Mouse (Mus musculus) kidney, embryonic 16.5 days (tissue): ENCODE results near the gene Micu1. TPM values are rescaled to one million over a fixed set of nuclear protein-coding genes. Genes with fewer than 3 reads are reported as not detected.

Experiments
- ATAC-seq: fragments of 200-750 bp; cut with Nextera tagmentation; 2 replicates; pipeline ENCODE4 v1.8.0; 2017; ENCODE audit warnings: moderate TSS enrichment; ENCODE audit not compliant: low FRiP score, low TSS enrichment
- H3K27ac ChIP-seq: fragments of 300-500 bp; sonication (generic); 2 replicates; pipeline ENCODE4 v1.5.1; 2014; ENCODE audit warnings: low read length
- H3K27me3 ChIP-seq: fragments of 300-500 bp; sonication (generic); 2 replicates; pipeline ENCODE4 v1.6.1; 2014; ENCODE audit warnings: low read length, control low read depth, mixed read lengths; ENCODE audit not compliant: insufficient read depth
- H3K36me3 ChIP-seq: fragments of 300-500 bp; sonication (generic); 2 replicates; pipeline ENCODE4 v1.6.1; 2014; ENCODE audit warnings: low read length, control low read depth, mixed read lengths; ENCODE audit not compliant: insufficient read depth
- H3K4me1 ChIP-seq: fragments of 300-500 bp; sonication (generic); 2 replicates; pipeline ENCODE4 v1.6.1; 2014; ENCODE audit warnings: low read length, control low read depth, mixed read lengths; ENCODE audit not compliant: insufficient read depth
- H3K4me2 ChIP-seq: fragments of 300-500 bp; sonication (generic); replicated peaks from 2 replicates; pipeline ENCODE4 v1.6.1; 2014; ENCODE audit warnings: low read depth, low read length
- H3K4me3 ChIP-seq: fragments of 300-500 bp; sonication (generic); 2 replicates; pipeline ENCODE4 v1.5.1; 2014; ENCODE audit warnings: mild to moderate bottlenecking, low read length
- H3K9ac ChIP-seq: fragments of 300-500 bp; sonication (generic); replicated peaks from 2 replicates; pipeline ENCODE4 v1.6.1; 2014; ENCODE audit warnings: low read length
- H3K9me3 ChIP-seq: fragments of 300-500 bp; sonication (generic); 2 replicates; pipeline ENCODE4 v1.6.1; 2016; ENCODE audit warnings: low read length, control low read depth
- WGBS: fragments of 180-500 bp; shearing (Covaris S2); extraction: QIAGEN DNeasy Blood & Tissue Kit; methylation state at CpG from one replicate; pipeline ENCODE4 v1.1.7; 2014; 5-methylcytosine and 5-hydroxymethylcytosine counted together
- polyA plus RNA-seq: library from polyadenylated mRNA; unstranded; fragments of >200 nt; fragmentation: Nextera tagmentation; extraction: Ambion mirVana; gene quantifications from 2 replicates; pipeline ENCODE4 v1.2.1, GENCODE M21; 2015

The Micu1 gene
- polyA plus RNA-seq, 1 experiment from 2014 or later: 86.2 TPM

DNA sequence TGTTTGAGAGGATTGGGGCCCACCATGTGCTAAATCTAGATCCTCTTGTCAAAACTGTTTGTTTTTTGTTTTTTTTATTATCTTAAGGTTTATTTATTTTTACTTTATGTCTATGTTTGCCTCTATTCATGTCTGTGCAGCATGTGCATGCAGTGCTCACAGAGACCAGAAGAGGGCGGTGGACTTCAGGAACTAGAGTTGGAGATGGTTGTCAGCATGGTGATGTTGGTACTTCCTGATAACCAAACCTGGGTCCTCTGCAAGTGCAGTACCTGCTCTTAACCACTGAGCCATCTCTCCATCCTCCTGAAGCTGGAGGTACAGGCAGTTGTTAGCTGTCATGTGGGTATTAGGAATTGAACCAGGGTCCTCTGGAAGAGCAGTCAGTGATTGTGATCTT, 8.0 kb downstream of the Micu1 start:
- H3K27me3 ChIP-seq: no peaks in the 10 kb centered on the region
- H3K9ac ChIP-seq: no peak overlapping the region
- H3K4me3 ChIP-seq: no peak overlapping the region
- H3K4me2 ChIP-seq: no peak overlapping the region
- no peak overlapping the region for H3K27ac ChIP-seq
- peaks cover 13% of the 10 kb centered on the region for H3K36me3 ChIP-seq
- WGBS: 100% methylated on average over 1 of the region's 1 CpGs
- ATAC-seq: no peak
- H3K4me1 ChIP-seq: no peaks in the 10 kb centered on the region
- H3K9me3 ChIP-seq: peaks cover 3% of the 10 kb centered on the region; the same call in 1 of the 2 replicates

DNA sequence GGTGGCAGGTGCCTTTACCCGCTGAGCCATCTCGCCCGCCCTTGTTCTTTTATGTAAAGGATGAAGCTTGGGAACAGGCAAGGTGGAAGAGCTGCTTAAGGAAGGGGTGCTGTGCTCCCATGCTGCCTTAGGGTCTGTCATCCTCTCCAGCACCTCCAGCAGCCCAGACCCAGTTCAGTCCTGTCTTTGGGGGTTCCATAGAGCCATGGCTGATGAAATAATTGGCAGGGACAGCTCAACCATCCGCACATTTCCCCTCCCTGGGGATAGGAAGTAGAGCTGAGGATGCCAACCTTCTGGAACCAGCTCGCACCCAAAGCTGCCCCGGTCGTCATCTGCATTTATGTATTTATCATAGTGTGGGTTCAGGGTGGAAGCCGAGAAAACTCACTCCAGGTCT, 9.8 kb downstream of the Micu1 start:
- Histone ChIP-seq H3K4me2 (no peak overlapping the region), H3K9ac (no peak overlapping the region), H3K27ac (no peak overlapping the region), H3K4me1 (no peaks in the 10 kb centered on the region), H3K36me3 (peaks cover 13% of the 10 kb centered on the region), H3K9me3 (no peaks in the 10 kb centered on the region), H3K27me3 (no peaks in the 10 kb centered on the region), H3K4me3 (no peak overlapping the region)
- ATAC-seq: no peak
- WGBS: 92% methylated on average over 8 of the region's 8 CpGs

- Histone ChIP-seq H3K9ac (no peak overlapping the region), H3K4me1 (peaks cover 33% of the 10 kb centered on the region), H3K9me3 (no peaks in the 10 kb centered on the region), H3K36me3 (no peaks in the 10 kb centered on the region), H3K27ac (no peak overlapping the region), H3K4me3 (no peak overlapping the region), H3K27me3 (no peaks in the 10 kb centered on the region), H3K4me2 (no peak overlapping the region)
- WGBS: 35% methylated on average over 7 of the region's 7 CpGs
- no peak for ATAC-seq
Measured at GRCm38 (mm10) chr10:59720017-59720416, 17.7 kb downstream of the Micu1 start.

- H3K9me3 ChIP-seq: no peaks in the 10 kb centered on the region
- 44% methylated on average over 4 of the region's 4 CpGs for WGBS
- peaks cover 37% of the 10 kb centered on the region for H3K4me1 ChIP-seq
- no peaks in the 10 kb centered on the region for H3K36me3 ChIP-seq
- no peak for ATAC-seq
- H3K4me3 ChIP-seq: no peak overlapping the region
- H3K27ac ChIP-seq: no peak overlapping the region
- H3K27me3 ChIP-seq: no peaks in the 10 kb centered on the region
- H3K4me2 ChIP-seq: no peak overlapping the region
- H3K9ac ChIP-seq: peak overlapping the region; percentile 23; the same call in 1 of the 2 replicates
Measured at GRCm38 (mm10) chr10:59721555-59721954, 19.3 kb downstream of the Micu1 start.

DNA sequence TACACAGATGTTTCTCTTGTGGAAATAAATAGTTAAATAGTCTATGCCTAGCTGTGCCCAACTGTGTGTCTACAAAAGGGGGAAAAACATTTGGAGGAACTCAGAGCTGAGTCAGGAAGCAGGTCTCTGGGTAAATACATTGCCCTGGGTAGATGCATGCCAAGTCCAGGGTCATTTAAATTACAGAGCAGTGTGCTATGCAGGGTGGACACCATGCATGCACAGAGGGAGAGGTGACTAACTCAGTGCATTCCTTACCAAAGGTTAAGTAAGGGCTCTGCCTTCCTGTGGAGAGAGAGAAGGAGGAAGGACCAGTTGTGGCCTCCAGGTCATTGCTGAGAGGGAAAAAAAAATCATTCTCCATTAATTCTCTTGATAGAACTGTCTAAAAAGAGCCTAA, 22.4 kb downstream of the Micu1 start:
- peaks cover 44% of the 10 kb centered on the region for H3K4me1 ChIP-seq
- H3K36me3 ChIP-seq: no peaks in the 10 kb centered on the region; the same call in 1 of the 2 replicates
- H3K27ac ChIP-seq: no peak overlapping the region
- H3K27me3 ChIP-seq: no peaks in the 10 kb centered on the region
- H3K4me2 ChIP-seq: no peak overlapping the region
- no peak overlapping the region for H3K4me3 ChIP-seq
- no peak overlapping the region for H3K9ac ChIP-seq
- no peaks in the 10 kb centered on the region for H3K9me3 ChIP-seq
- ATAC-seq: peak; percentile 74

DNA sequence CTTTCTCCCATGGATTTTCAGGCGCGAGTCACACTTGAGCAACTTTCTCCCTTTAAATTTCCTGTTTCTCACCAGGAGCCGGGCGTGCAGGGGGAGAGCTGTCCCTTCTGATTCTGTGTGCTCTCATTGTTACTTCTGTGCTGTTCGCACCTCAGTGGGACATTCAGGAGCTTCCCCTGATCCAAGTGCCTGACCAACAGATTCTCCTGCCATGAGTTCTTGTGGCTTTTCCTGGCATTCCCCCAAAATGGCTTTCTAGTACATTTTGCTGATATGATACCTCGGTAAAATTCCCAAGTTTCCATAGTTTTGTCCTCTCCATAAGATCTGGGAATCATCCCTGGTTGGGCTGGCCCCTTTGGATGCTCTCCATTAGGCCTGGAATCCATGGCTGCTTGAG, 25.0 kb downstream of the Micu1 start:
- no peaks in the 10 kb centered on the region; the same call in 1 of the 2 replicates for H3K36me3 ChIP-seq
- no peak overlapping the region for H3K27ac ChIP-seq
- no peak overlapping the region for H3K4me2 ChIP-seq
- no peak overlapping the region for H3K4me3 ChIP-seq
- H3K9ac ChIP-seq: no peak overlapping the region
- no peaks in the 10 kb centered on the region for H3K9me3 ChIP-seq
- no peaks in the 10 kb centered on the region for H3K27me3 ChIP-seq
- 38% methylated on average over 6 of the region's 6 CpGs for WGBS
- H3K4me1 ChIP-seq: peaks cover 21% of the 10 kb centered on the region
- ATAC-seq: no peak

DNA sequence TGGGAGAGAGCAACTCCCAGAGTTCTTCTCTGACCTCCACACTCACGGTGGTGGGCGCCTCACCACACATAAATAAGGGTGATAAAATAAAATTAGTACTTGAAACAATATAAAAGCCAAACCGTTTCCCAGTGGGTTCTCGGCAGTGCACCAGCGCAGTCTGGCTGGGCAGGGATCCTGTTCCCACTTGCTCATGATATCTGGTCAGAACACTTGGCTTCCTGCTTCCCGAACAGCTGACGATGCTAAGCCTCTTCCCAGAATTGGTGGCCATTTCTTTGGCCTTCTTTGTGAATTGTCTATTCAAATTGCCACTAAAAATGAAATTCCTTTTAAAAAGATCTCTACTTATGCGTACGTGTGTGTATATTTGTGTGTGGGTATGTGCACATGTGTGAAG, 27.0 kb downstream of the Micu1 start:
- Histone ChIP-seq H3K9me3 (no peaks in the 10 kb centered on the region), H3K4me1 (peaks cover 18% of the 10 kb centered on the region), H3K36me3 (peaks cover 12% of the 10 kb centered on the region), H3K4me2 (no peak overlapping the region), H3K9ac (no peak overlapping the region), H3K27ac (no peak overlapping the region), H3K27me3 (no peaks in the 10 kb centered on the region), H3K4me3 (no peak overlapping the region)
- WGBS: 72% methylated on average over 9 of the region's 9 CpGs
- no peak for ATAC-seq

- Histone ChIP-seq H3K27ac (no peak overlapping the region), H3K36me3 (peaks cover 12% of the 10 kb centered on the region), H3K9ac (no peak overlapping the region), H3K4me1 (peaks cover 13% of the 10 kb centered on the region), H3K27me3 (no peaks in the 10 kb centered on the region), H3K4me2 (no peak overlapping the region), H3K9me3 (no peaks in the 10 kb centered on the region), H3K4me3 (no peak overlapping the region)
- ATAC-seq: no peak
- 77% methylated on average over 4 of the region's 4 CpGs for WGBS
Measured at GRCm38 (mm10) chr10:59729842-59730241, 27.6 kb downstream of the Micu1 start.

DNA sequence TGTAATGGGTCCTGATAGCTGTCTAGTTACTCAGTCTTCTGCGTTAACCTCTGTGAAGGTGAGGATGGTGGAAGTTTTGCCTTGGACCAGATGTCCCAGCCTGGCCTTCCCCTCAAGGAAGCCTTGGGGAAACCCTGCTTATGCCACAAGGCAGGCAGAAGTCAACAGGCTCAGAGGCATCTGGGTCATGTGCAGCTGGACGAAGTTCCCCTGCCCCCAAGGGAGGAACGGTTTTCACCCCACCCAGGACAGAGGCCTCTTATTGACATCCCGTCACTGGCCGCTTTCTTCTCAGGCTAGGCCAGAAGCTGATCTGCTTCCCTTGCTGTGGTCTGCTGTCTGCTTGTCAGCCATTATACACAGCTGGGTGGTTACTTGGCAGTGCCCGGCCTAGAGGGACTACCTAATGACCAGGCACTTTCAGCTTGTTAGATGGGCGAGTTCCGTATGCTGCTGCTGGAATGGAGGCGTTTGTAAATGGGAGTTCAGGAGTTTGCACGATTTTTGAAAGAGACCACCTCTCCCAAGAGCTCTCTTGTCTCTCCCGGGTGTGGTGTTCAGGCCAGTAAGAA, 33.8 kb downstream of the Micu1 start:
- no peak for ATAC-seq

GRCm38 (mm10) chr10:59741448-59741847, 39.2 kb downstream of the Micu1 start:
- peaks cover 16% of the 10 kb centered on the region for H3K36me3 ChIP-seq
- no peaks in the 10 kb centered on the region for H3K9me3 ChIP-seq
- no peak overlapping the region for H3K4me3 ChIP-seq
- no peak overlapping the region for H3K9ac ChIP-seq
- peak; percentile 92 for ATAC-seq
- 0 out of 2 replicates have a peak, but pooled peaks cover 6% of the 10 kb centered on the region for H3K4me1 ChIP-seq
- H3K27me3 ChIP-seq: no peaks in the 10 kb centered on the region
- H3K27ac ChIP-seq: no peak overlapping the region
- no peak overlapping the region for H3K4me2 ChIP-seq
- 20% methylated on average over 4 of the region's 4 CpGs for WGBS

More for the DNA sequence above, 33.8 kb downstream of the Micu1 start:
- H3K9me3 ChIP-seq: no peaks in the 10 kb centered on the region
- no peak overlapping the region for H3K4me3 ChIP-seq
- 0 out of 2 replicates have a peak, but pooled peaks cover 2% of the 10 kb centered on the region for H3K4me1 ChIP-seq
- no peak overlapping the region for H3K9ac ChIP-seq
- no peaks in the 10 kb centered on the region for H3K27me3 ChIP-seq
- no peak overlapping the region for H3K4me2 ChIP-seq
- WGBS: 78% methylated on average over 11 of the region's 11 CpGs
- H3K36me3 ChIP-seq: peaks cover 20% of the 10 kb centered on the region
- H3K27ac ChIP-seq: no peak overlapping the region
